Mouse (Mus musculus): Measurements from ENCODE around the gene Slc9a3r2.

GRCm38 (mm10) chr17:24672141-24672540 lies 22.0 kb upstream of the Slc9a3r2 start:
- TF ChIP-seq CTCF (IDR thresholded peaks at IDR 0.05) (no peak), POLR2A (IDR thresholded peaks at IDR 0.05; ENCODE audit: insufficient read depth, low read depth, low read length) (no peak), EP300 (IDR thresholded peaks at IDR 0.05; ENCODE audit: insufficient read depth, low read depth, low read length) (no peak)

Data from heart, adult 2 months (tissue).